Mouse (Mus musculus): ENCODE results near the gene Ofcc1. TPM values are rescaled to one million over a fixed set of nuclear protein-coding genes. Genes with fewer than 3 reads are reported as not detected.

The Ofcc1 gene
- polyA plus RNA-seq, 1 experiment from 2014 or later: not detected

DNA sequence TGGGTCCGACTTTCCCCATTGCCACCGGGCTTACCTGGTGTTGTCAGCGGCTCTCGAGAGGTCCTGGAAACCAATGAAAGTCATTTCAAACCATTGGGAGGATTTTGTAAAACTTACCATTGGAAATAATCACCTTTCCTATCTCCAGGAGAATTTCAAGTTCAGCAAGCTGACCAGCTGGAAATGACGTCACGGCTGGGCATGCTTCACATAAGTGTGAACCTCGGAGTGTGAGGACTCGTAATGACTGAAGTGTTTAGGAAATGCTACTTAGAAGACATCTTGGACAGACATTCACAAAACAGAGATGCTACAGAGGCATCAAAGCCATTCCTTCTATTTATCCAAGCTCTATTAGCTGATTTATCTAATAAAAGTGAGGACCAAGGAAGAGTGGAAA is 361.0 kb downstream of the Ofcc1 start:
- Histone ChIP-seq H3K9me3 (replicated peaks; ENCODE audit: low read length) (no peaks in the 10 kb centered on the region), H3K4me1 (replicated peaks; ENCODE audit: insufficient read depth, low read length) (no peaks in the 10 kb centered on the region), H3K27me3 (ENCODE audit: insufficient read depth, low read length) (no peaks in the 10 kb centered on the region), H3K4me3 (replicated peaks; ENCODE audit: low read depth, low read length) (no peak overlapping the region), H3K27ac (no peak overlapping the region), H3K9ac (ENCODE audit: low read depth, low read length) (no peak overlapping the region), H3K4me2 (ENCODE audit: low read length) (no peak overlapping the region), H3K36me3 (ENCODE audit: insufficient read depth, low read length) (no peaks in the 10 kb centered on the region)
- ATAC-seq (replicated peaks; ENCODE audit: low FRiP score, low read depth) (no peak), DNase-seq (ENCODE audit: low spot score) (no peak)
- no peak for TF ChIP-seq CTCF (IDR thresholded peaks at IDR 0.05; ENCODE audit: low read depth)
- WGBS: 86% methylated on average over 8 of the region's 8 CpGs

DNA sequence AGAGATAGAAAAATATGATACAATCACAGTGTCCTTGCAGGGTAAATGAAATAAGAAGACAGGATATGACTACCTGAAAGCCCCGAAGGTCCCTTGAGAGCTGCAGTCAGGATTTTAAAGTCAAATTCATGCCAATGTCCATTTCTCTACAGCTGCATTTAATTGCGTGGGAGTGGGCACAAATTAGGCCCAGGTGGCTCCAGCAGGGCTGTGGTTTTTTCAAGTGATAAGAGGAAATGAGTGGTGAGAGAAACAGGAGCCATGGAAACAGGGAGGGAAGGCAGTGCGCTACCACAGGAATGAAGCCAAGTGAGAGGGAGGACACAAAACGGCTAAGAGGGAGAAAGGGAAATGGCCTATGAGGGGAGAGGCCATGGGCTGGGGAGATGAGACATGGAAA is 363.3 kb downstream of the Ofcc1 start:
- H3K27me3 ChIP-seq (ENCODE audit: insufficient read depth, low read length): no peaks in the 10 kb centered on the region
- no peaks in the 10 kb centered on the region for H3K36me3 ChIP-seq (ENCODE audit: insufficient read depth, low read length)
- no peak overlapping the region for H3K4me2 ChIP-seq (ENCODE audit: low read length)
- no peak overlapping the region for H3K4me3 ChIP-seq (replicated peaks; ENCODE audit: low read depth, low read length)
- no peaks in the 10 kb centered on the region for H3K9me3 ChIP-seq (replicated peaks; ENCODE audit: low read length)
- DNase-seq (ENCODE audit: low spot score): no peak
- WGBS: 63% methylated on average over 4 of the region's 4 CpGs
- H3K9ac ChIP-seq (ENCODE audit: low read depth, low read length): no peak overlapping the region
- H3K27ac ChIP-seq: no peak overlapping the region
- no peaks in the 10 kb centered on the region for H3K4me1 ChIP-seq (replicated peaks; ENCODE audit: insufficient read depth, low read length)
- no peak for ATAC-seq (replicated peaks; ENCODE audit: low FRiP score, low read depth)
- no peak for TF ChIP-seq CTCF (IDR thresholded peaks at IDR 0.05; ENCODE audit: low read depth)

- ATAC-seq (replicated peaks; ENCODE audit: low FRiP score, low read depth): no peak
These were observed 381.8 kb downstream of the Ofcc1 start for GRCm38 (mm10) chr13:39979294-39980061.

GRCm38 (mm10) chr13:39968349-39969016 is 392.8 kb downstream of the Ofcc1 start:
- WGBS: 77% methylated on average over 8 of the region's 8 CpGs
- TF ChIP-seq CTCF (IDR thresholded peaks at IDR 0.05; ENCODE audit: low read depth): no peak
- ATAC-seq (replicated peaks; ENCODE audit: low FRiP score, low read depth) (no peak), DNase-seq (ENCODE audit: low spot score) (no peak)
- no peaks in the 10 kb centered on the region for H3K4me1 ChIP-seq (replicated peaks; ENCODE audit: insufficient read depth, low read length)
- H3K9me3 ChIP-seq (replicated peaks; ENCODE audit: low read length): no peaks in the 10 kb centered on the region
- H3K4me2 ChIP-seq (ENCODE audit: low read length): no peak overlapping the region
- no peaks in the 10 kb centered on the region for H3K36me3 ChIP-seq (ENCODE audit: insufficient read depth, low read length)
- H3K27ac ChIP-seq: no peak overlapping the region
- H3K9ac ChIP-seq (ENCODE audit: low read depth, low read length): no peak overlapping the region
- H3K4me3 ChIP-seq (replicated peaks; ENCODE audit: low read depth, low read length): no peak overlapping the region
- no peaks in the 10 kb centered on the region for H3K27me3 ChIP-seq (ENCODE audit: insufficient read depth, low read length)

More at GRCm38 (mm10) chr13:39979294-39980061, 381.8 kb downstream of the Ofcc1 start:
- peak; percentile 25 for DNase-seq (ENCODE audit: low spot score)
- no peaks in the 10 kb centered on the region for H3K4me1 ChIP-seq (replicated peaks; ENCODE audit: insufficient read depth, low read length)
- TF ChIP-seq CTCF (IDR thresholded peaks at IDR 0.05; ENCODE audit: low read depth): no peak
- no peak overlapping the region for H3K27ac ChIP-seq
- no peaks in the 10 kb centered on the region for H3K27me3 ChIP-seq (ENCODE audit: insufficient read depth, low read length)
- 53% methylated on average over 18 of the region's 18 CpGs for WGBS
- no peaks in the 10 kb centered on the region for H3K9me3 ChIP-seq (replicated peaks; ENCODE audit: low read length)
- H3K4me2 ChIP-seq (ENCODE audit: low read length): no peak overlapping the region
- H3K4me3 ChIP-seq (replicated peaks; ENCODE audit: low read depth, low read length): no peak overlapping the region
- H3K36me3 ChIP-seq (ENCODE audit: insufficient read depth, low read length): no peaks in the 10 kb centered on the region
- H3K9ac ChIP-seq (ENCODE audit: low read depth, low read length): no peak overlapping the region

DNA sequence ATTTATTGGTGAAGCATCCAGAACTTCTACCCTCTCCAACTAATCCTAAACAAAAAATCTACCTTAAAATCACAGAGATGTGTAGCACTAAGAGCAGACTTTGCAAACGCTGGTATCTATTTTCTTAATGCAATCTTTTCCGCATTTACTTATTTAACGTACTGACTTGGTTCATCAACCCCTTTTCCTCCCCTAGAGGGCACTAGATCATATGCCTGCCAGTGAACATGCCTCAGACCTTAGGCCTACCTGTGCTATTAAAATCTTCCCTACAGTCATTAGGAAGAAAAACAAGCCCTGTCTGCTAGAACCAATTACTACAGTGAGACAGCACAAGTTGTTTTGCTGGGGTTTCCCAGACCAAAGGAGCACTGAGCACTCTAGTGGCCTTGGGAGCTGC is 404.0 kb downstream of the Ofcc1 start:
- H3K27ac ChIP-seq: no peak overlapping the region
- H3K27me3 ChIP-seq (ENCODE audit: insufficient read depth, low read length): no peaks in the 10 kb centered on the region
- H3K9me3 ChIP-seq (replicated peaks; ENCODE audit: low read length): no peaks in the 10 kb centered on the region
- H3K9ac ChIP-seq (ENCODE audit: low read depth, low read length): no peak overlapping the region
- peak; percentile 67 for TF ChIP-seq CTCF (IDR thresholded peaks at IDR 0.05; ENCODE audit: low read depth)
- H3K4me2 ChIP-seq (ENCODE audit: low read length): no peak overlapping the region
- no peak for ATAC-seq (replicated peaks; ENCODE audit: low FRiP score, low read depth)
- no peak overlapping the region for H3K4me3 ChIP-seq (replicated peaks; ENCODE audit: low read depth, low read length)
- no peaks in the 10 kb centered on the region for H3K4me1 ChIP-seq (replicated peaks; ENCODE audit: insufficient read depth, low read length)
- WGBS: 69% methylated on average over 3 of the region's 3 CpGs
- no peaks in the 10 kb centered on the region for H3K36me3 ChIP-seq (ENCODE audit: insufficient read depth, low read length)
- DNase-seq (ENCODE audit: low spot score): peak; percentile 38

DNA sequence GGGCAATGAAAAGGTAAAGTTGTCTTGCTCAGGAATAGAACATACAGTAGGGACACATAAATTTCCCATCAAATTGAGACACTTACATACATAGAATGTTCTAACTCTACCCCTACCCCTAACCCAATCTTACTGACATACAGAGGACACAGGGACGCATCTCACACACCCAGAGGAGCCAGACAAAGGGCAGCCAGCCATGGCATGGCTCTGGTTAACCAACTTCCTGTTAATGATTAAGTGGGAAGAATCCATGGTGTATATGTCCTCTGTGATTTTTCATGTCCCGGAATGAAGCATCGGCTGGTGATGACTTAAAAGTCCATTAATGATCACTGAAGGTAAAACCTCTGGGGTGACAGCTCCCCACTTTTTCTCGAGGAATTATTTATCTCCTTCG is 405.2 kb downstream of the Ofcc1 start:
- Histone ChIP-seq H3K4me2 (ENCODE audit: low read length) (no peak overlapping the region), H3K36me3 (ENCODE audit: insufficient read depth, low read length) (no peaks in the 10 kb centered on the region), H3K27me3 (ENCODE audit: insufficient read depth, low read length) (no peaks in the 10 kb centered on the region), H3K4me1 (replicated peaks; ENCODE audit: insufficient read depth, low read length) (no peaks in the 10 kb centered on the region), H3K4me3 (replicated peaks; ENCODE audit: low read depth, low read length) (no peak overlapping the region), H3K9me3 (replicated peaks; ENCODE audit: low read length) (no peaks in the 10 kb centered on the region), H3K9ac (ENCODE audit: low read depth, low read length) (no peak overlapping the region), H3K27ac (no peak overlapping the region)
- 64% methylated on average over 5 of the region's 5 CpGs for WGBS
- TF ChIP-seq CTCF (IDR thresholded peaks at IDR 0.05; ENCODE audit: low read depth): no peak
- DNase-seq (ENCODE audit: low spot score) (no peak), ATAC-seq (replicated peaks; ENCODE audit: low FRiP score, low read depth) (peak; percentile 79)

All from kidney, postnatal 0 days (tissue).